Mouse (Mus musculus) forebrain, embryonic 11.5 days (tissue): ENCODE results near the gene Hoxd12. TPM values are rescaled to one million over a fixed set of nuclear protein-coding genes. Genes with fewer than 3 reads are reported as not detected.

Experiments
- ATAC-seq: fragments of 200-750 bp; cut with Nextera tagmentation; replicated peaks from 2 replicates; pipeline ENCODE4 v1.8.0; 2017; ENCODE audit warnings: moderate TSS enrichment; ENCODE audit not compliant: low FRiP score
- DNase-seq: peaks from one replicate; pipeline ENCODE4 v3.0.0-alpha.2; 2017; ENCODE audit warnings: low spot score
- H3K27ac ChIP-seq: fragments of 300-500 bp; sonication (generic); 2 replicates; pipeline ENCODE4 v1.5.1; 2014; ENCODE audit warnings: low read depth, low read length
- H3K27me3 ChIP-seq: fragments of 300-500 bp; sonication (generic); 2 replicates; pipeline ENCODE4 v1.6.1; 2014; ENCODE audit warnings: mild to moderate bottlenecking, low read length, mixed read lengths; ENCODE audit not compliant: control insufficient read depth, insufficient read depth
- H3K36me3 ChIP-seq: fragments of 300-500 bp; sonication (generic); 2 replicates; pipeline ENCODE4 v1.6.1; 2014; ENCODE audit warnings: mild to moderate bottlenecking, low read length, moderate library complexity, mixed read lengths; ENCODE audit not compliant: control insufficient read depth, insufficient read depth
- H3K4me1 ChIP-seq: fragments of 300-500 bp; sonication (generic); replicated peaks from 2 replicates; pipeline ENCODE4 v1.6.1; 2014; ENCODE audit warnings: low read length, mixed read lengths; ENCODE audit not compliant: control insufficient read depth, insufficient read depth
- H3K4me2 ChIP-seq: fragments of 300-500 bp; sonication (generic); 2 replicates; pipeline ENCODE4 v1.6.1; 2014; ENCODE audit warnings: low read depth, mild to moderate bottlenecking, low read length, moderate library complexity, mixed read lengths; ENCODE audit not compliant: severe bottlenecking
- H3K4me3 ChIP-seq: fragments of 300-500 bp; sonication (generic); 2 replicates; pipeline ENCODE4 v1.5.1; 2014; ENCODE audit warnings: low read depth, low read length
- H3K9ac ChIP-seq: fragments of 300-500 bp; sonication (generic); 2 replicates; pipeline ENCODE4 v1.6.1; 2014; ENCODE audit warnings: low read length
- H3K9me3 ChIP-seq: fragments of 300-500 bp; sonication (generic); 2 replicates; pipeline ENCODE4 v1.6.1; 2016; ENCODE audit warnings: low read length, mixed read lengths; ENCODE audit not compliant: control insufficient read depth
- WGBS: fragments of 180-500 bp; shearing (Covaris S2); extraction: QIAGEN DNeasy Blood & Tissue Kit; methylation state at CpG from one replicate; pipeline ENCODE4 v1.1.7; 2014; 5-methylcytosine and 5-hydroxymethylcytosine counted together
- polyA plus RNA-seq: library from polyadenylated mRNA; unstranded; fragments of >200 nt; fragmentation: Nextera tagmentation; extraction: Ambion mirVana; gene quantifications from 2 replicates; pipeline ENCODE4 v1.2.1, GENCODE M21; 2014

Hoxd12 gene
- polyA plus RNA-seq, 1 experiment from 2014 or later = not detected

- Histone ChIP-seq H3K9ac (no peak overlapping the region), H3K36me3 (no peaks in the 10 kb centered on the region), H3K27me3 (peaks cover 100% of the 10 kb centered on the region), H3K4me2 (no peak overlapping the region), H3K27ac (no peak overlapping the region), H3K9me3 (no peaks in the 10 kb centered on the region), H3K4me1 (peaks cover 3% of the 10 kb centered on the region; the same call in 1 of the 2 replicates), H3K4me3 (no peak overlapping the region)
- ATAC-seq (no peak), DNase-seq (peak; percentile 62)
- WGBS = under 1% methylated on average over 34 of the region's 34 CpGs
These were observed 21.9 kb downstream of the Hoxd12 start for GRCm38 (mm10) chr2:74696442-74697335.

DNA sequence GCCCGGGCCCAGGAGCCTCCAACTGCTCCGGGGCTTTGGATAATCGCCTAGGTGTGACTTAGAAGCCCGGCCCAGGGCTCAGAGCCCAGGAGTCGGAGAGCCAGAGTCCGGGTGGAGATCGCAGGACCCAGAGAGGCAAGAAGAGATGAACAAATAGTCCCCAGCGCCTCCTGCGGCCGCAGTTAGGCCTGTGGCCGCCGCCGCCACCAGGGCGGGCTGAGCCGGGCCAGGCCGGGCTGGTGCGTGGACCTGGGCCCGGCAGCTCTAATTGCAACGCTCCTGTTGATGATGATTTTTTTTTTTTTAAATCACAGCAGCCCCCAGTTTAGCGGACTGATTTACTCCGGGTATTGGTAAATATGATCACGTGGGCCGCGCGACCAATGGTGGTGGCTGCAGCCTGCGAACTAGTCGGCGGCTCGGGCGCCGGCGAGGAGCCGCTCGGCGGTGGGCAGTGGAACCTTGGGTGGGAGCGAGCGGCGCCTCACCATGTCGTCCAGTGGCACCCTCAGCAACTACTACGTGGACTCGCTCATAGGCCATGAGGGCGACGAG, 22.8 kb downstream of the Hoxd12 start, which contains the start of gene Hoxd9:
Gene Hoxd9 (plus strand): TSS at position 161 of the 555 bp plus-strand sequence.
- H3K36me3 ChIP-seq = no peaks in the 10 kb centered on the region
- H3K4me3 ChIP-seq = peak within 1 kb of the TSS; percentile 28
- peaks cover 98% of the 10 kb centered on the region for H3K27me3 ChIP-seq
- DNase-seq (peak; percentile 81), ATAC-seq (peak; percentile 53; the same call in 1 of the 2 replicates)
- WGBS = under 1% methylated on average over 41 of the region's 43 CpGs
- no peaks in the 10 kb centered on the region for H3K9me3 ChIP-seq
- peaks cover 3% of the 10 kb centered on the region; the same call in 1 of the 2 replicates for H3K4me1 ChIP-seq
- H3K27ac ChIP-seq = no peak within 1 kb of the TSS
- no peak within 1 kb of the TSS for H3K9ac ChIP-seq
- peak within 1 kb of the TSS; percentile 55 for H3K4me2 ChIP-seq

DNA sequence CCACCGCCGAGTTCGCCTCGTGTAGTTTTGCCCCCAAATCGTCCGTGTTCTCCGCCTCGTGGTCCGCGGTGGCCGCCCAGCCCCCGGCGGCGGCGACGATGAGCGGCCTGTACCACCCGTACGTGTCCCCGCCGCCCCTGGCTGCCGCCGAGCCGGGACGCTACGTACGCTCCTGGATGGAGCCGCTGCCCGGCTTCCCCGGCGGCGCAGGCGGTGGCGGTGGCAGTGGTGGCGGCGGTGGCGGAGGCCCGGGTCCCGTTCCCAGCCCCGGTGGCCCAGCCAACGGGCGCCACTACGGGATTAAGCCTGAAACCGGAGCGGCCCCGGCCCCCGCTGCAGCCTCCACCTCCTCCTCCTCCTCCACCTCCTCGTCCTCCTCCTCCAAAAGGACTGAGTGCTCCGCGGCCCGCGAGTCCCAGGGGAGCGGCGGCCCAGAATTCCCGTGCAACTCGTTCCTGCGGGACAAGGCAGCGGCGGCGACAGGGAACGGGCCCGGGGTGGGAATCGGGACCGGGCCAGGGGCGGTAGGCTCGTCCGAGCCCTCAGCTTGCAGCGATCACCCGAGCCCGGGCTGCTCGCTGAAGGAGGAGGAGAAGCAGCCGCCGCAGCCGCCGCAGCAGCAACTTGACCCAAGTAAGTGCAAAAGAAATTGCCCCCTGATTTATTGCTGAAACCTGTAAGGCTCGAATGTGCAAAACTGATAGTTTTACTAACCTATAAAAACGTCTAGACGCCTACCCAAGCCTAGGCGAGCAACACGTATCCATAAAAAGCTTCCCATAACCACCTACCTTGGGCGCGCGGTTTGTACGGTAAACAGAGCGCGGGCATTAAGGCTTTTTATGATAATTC, 23.6 kb downstream of the Hoxd12 start:
- WGBS = under 1% methylated on average over 85 of the region's 86 CpGs
- Histone ChIP-seq H3K36me3 (no peaks in the 10 kb centered on the region), H3K27ac (no peak overlapping the region), H3K9ac (no peak overlapping the region), H3K27me3 (peaks cover 97% of the 10 kb centered on the region), H3K4me2 (peak overlapping the region; percentile 55), H3K9me3 (no peaks in the 10 kb centered on the region), H3K4me3 (peak overlapping the region; percentile 28), H3K4me1 (peaks cover 3% of the 10 kb centered on the region; the same call in 1 of the 2 replicates)
- DNase-seq (peak; percentile 71), ATAC-seq (0 out of 2 replicates have a peak, but pooled peaks have one; percentile 36)

DNA sequence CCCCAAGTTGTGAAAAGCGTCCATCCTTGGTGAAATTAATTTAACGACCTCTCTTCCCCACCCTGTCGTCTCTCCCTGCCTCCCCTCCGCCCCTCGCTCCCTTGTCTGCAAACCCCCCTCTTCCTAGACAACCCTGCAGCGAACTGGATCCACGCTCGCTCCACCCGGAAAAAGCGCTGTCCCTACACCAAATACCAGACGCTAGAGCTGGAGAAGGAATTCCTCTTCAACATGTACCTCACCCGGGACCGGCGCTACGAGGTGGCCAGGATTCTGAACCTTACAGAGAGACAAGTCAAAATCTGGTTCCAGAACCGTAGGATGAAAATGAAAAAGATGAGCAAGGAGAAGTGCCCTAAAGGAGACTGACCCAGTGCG, 24.2 kb downstream of the Hoxd12 start:
- no peak for ATAC-seq
- H3K4me3 ChIP-seq = no peak overlapping the region
- no peak overlapping the region for H3K9ac ChIP-seq
- no peak overlapping the region for H3K27ac ChIP-seq
- WGBS = under 1% methylated on average over 17 of the region's 17 CpGs
- DNase-seq = peak; percentile 60
- no peak overlapping the region for H3K4me2 ChIP-seq
- peaks cover 97% of the 10 kb centered on the region for H3K27me3 ChIP-seq
- H3K4me1 ChIP-seq = peaks cover 3% of the 10 kb centered on the region; the same call in 1 of the 2 replicates
- H3K36me3 ChIP-seq = no peaks in the 10 kb centered on the region
- no peaks in the 10 kb centered on the region for H3K9me3 ChIP-seq

- Histone ChIP-seq H3K27ac (no peak overlapping the region), H3K4me2 (no peak overlapping the region), H3K27me3 (peaks cover 97% of the 10 kb centered on the region), H3K36me3 (no peaks in the 10 kb centered on the region), H3K9ac (no peak overlapping the region), H3K4me1 (peaks cover 4% of the 10 kb centered on the region), H3K4me3 (no peak overlapping the region), H3K9me3 (no peaks in the 10 kb centered on the region)
- ATAC-seq (no peak), DNase-seq (peak; percentile 58)
- 2% methylated on average over 23 of the region's 23 CpGs for WGBS
These were observed 25.1 kb downstream of the Hoxd12 start for GRCm38 (mm10) chr2:74699664-74700545.

GRCm38 (mm10) chr2:74700546-74701112, 25.8 kb downstream of the Hoxd12 start:
- H3K9ac ChIP-seq = no peak overlapping the region
- whole genome bisulfite sequencing = under 1% methylated on average over 22 of the region's 22 CpGs
- no peak overlapping the region for H3K4me3 ChIP-seq
- peaks cover 9% of the 10 kb centered on the region for H3K4me1 ChIP-seq
- H3K9me3 ChIP-seq = no peaks in the 10 kb centered on the region
- H3K4me2 ChIP-seq = no peak overlapping the region
- no peaks in the 10 kb centered on the region for H3K36me3 ChIP-seq
- H3K27me3 ChIP-seq = peaks cover 97% of the 10 kb centered on the region
- H3K27ac ChIP-seq = no peak overlapping the region
- ATAC-seq = no peak
- peak; percentile 55 for DNase-seq

GRCm38 (mm10) chr2:74701949-74702819, 27.4 kb downstream of the Hoxd12 start:
- ATAC-seq (no peak), DNase-seq (peak; percentile 89)
- H3K27ac ChIP-seq = no peak overlapping the region
- no peak overlapping the region for H3K9ac ChIP-seq
- H3K36me3 ChIP-seq = no peaks in the 10 kb centered on the region
- H3K9me3 ChIP-seq = no peaks in the 10 kb centered on the region
- WGBS = 12% methylated on average over 17 of the region's 17 CpGs
- no peak overlapping the region for H3K4me2 ChIP-seq
- H3K4me3 ChIP-seq = no peak overlapping the region
- peaks cover 96% of the 10 kb centered on the region for H3K27me3 ChIP-seq
- peaks cover 9% of the 10 kb centered on the region for H3K4me1 ChIP-seq
